Mouse (Mus musculus) C2C12 (cell line): ENCODE data around the gene Gm11037. TPM values are rescaled to one million over a fixed set of nuclear protein-coding genes. Genes with fewer than 3 reads are reported as not detected.

ENCODE experiments used
- H3K27me3 ChIP-seq: one replicate; pipeline ENCODE4 v1.6.1; 2011; ENCODE audit not compliant: control insufficient read depth, insufficient read depth, insufficient read length
- H3K36me3 ChIP-seq: one replicate; pipeline ENCODE4 v1.6.1; 2011; ENCODE audit not compliant: control insufficient read depth, insufficient read depth
- H3K4me3 ChIP-seq: one replicate; pipeline ENCODE4 v1.5.1; 2011; ENCODE audit warnings: mild to moderate bottlenecking, control low read depth; ENCODE audit not compliant: poor library complexity, insufficient read depth, severe bottlenecking
- H3K79me2 ChIP-seq: one replicate; pipeline ENCODE4 v1.6.1; 2011; ENCODE audit not compliant: control insufficient read depth, insufficient read depth
- H3K79me3 ChIP-seq: one replicate; pipeline ENCODE4 v1.6.1; 2011; ENCODE audit warnings: low read depth, control low read depth
- H3ac ChIP-seq: one replicate; pipeline ENCODE3; 2011; ENCODE audit warnings: low read depth; ENCODE audit not compliant: control insufficient read depth, insufficient read length
- CEBPB ChIP-seq: IDR thresholded peaks from one replicate; pipeline ENCODE4 v1.6.1; 2011; ENCODE audit warnings: low read depth, mild to moderate bottlenecking, control low read depth, moderate library complexity
- CTCF ChIP-seq: IDR thresholded peaks from one replicate; pipeline ENCODE4 v1.5.1; 2011; ENCODE audit not compliant: control insufficient read depth, insufficient read depth, insufficient read length
- FOSL1 ChIP-seq: IDR thresholded peaks from one replicate; pipeline ENCODE4 v1.8.0; 2011; ENCODE audit warnings: mild to moderate bottlenecking, low read length; ENCODE audit not compliant: poor library complexity, insufficient read depth, severe bottlenecking
- MAX ChIP-seq: IDR thresholded peaks from one replicate; pipeline ENCODE4 v1.6.1; 2011; ENCODE audit warnings: mild to moderate bottlenecking, control low read depth
- MYOD1 ChIP-seq: IDR thresholded peaks from one replicate; pipeline ENCODE4 v1.6.1; 2011; ENCODE audit warnings: low read depth; ENCODE audit not compliant: control insufficient read depth, insufficient read length
- MYOG ChIP-seq: IDR thresholded peaks from one replicate; pipeline ENCODE4 v1.6.1; 2011; ENCODE audit not compliant: control insufficient read depth, insufficient read length; ENCODE audit errors: extremely low read depth
- USF1 ChIP-seq: IDR thresholded peaks from one replicate; pipeline ENCODE4 v1.6.1; 2011; ENCODE audit warnings: low read depth, mild to moderate bottlenecking, control low read depth, moderate library complexity
- polyA plus RNA-seq: library from polyadenylated mRNA; unstranded; fragments of >200 nt; fragmentation: generic; extraction: Trizol; gene quantifications from one replicate; pipeline ENCODE4 v1.2.1, GENCODE M21; 2012; ENCODE audit warnings: missing spikeins

The Gm11037 gene
- polyA plus RNA-seq, 1 experiment, result not detected

DNA sequence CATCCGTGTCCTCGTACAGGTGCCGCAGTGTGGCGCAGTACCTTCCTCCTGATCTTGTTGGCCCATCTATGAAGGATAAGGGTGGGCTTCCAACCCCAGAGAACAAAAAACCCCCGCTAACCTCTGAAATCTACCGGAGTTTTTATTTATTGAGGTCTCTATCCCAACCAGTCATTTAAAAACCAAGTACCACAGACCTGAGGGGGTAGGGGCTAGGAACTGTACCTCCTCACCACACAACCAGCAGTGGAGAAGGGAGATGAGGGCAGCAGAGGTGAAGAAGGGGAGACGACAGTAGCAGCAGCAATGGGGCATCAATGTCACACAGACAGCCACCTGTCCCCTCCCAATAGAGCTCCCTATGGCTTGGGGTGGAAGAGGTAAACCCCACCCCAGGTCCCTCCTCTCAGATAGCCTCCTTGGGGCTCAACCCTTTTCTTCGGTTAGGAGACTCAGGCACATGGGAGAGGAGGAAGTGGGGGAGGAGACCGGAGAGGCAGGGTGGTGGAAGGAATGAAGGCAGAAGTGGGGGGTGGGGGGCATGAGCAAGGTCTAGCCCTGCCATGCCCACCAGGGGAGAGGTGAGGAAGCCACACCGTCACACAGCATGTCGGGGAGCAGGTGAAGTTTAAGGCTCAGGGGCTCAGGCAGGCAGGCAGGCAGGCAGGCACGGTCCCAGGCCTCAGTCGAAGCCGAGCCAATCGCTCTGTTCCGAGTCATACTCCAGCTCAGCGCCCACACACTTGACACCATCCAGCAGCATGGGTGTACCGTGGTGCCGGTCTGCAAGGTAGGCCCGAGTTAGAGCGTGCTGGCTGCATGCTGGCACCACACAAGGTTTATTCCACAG, 13.1 kb downstream of the Gm11037 start:
- H3K36me3 ChIP-seq, result peaks cover 64% of the 10 kb centered on the region

DNA sequence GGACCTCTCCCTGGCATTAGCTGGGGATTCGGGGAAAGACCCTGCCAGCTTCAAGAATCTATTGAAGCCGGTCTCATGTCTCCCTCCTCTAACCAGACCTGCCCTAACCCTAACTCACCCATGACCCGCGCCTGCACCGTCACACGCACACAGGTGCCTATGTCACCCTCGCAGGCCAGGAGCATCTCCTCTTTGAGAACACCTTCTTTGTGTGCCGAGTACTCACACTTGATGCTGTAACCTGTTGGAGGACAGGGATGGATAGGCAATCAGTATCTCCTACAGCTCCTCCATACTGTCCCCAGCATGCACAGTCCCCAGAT, 13.7 kb downstream of the Gm11037 start:
- TF ChIP-seq MYOD1 (no peak), MYOG (no peak)
- H3K79me3 ChIP-seq, result peaks cover 1% of the 10 kb centered on the region
- H3K27me3 ChIP-seq, result no peaks in the 10 kb centered on the region
- no peak overlapping the region for H3K4me3 ChIP-seq
- H3K36me3 ChIP-seq, result peaks cover 70% of the 10 kb centered on the region
- H3ac ChIP-seq, result no peak overlapping the region
- H3K79me2 ChIP-seq, result no peaks in the 10 kb centered on the region

More for the DNA sequence above, 13.1 kb downstream of the Gm11037 start:
- H3K79me2 ChIP-seq, result no peaks in the 10 kb centered on the region
- H3K79me3 ChIP-seq, result peaks cover 1% of the 10 kb centered on the region
- H3ac ChIP-seq, result no peak overlapping the region
- H3K27me3 ChIP-seq, result no peaks in the 10 kb centered on the region
- no peak for TF ChIP-seq FOSL1
- TF ChIP-seq CEBPB, result no peak
- TF ChIP-seq MYOG, result no peak
- no peak for TF ChIP-seq CTCF
- no peak for TF ChIP-seq USF1
- no peak for TF ChIP-seq MYOD1
- TF ChIP-seq MAX, result no peak
- no peak overlapping the region for H3K4me3 ChIP-seq

DNA sequence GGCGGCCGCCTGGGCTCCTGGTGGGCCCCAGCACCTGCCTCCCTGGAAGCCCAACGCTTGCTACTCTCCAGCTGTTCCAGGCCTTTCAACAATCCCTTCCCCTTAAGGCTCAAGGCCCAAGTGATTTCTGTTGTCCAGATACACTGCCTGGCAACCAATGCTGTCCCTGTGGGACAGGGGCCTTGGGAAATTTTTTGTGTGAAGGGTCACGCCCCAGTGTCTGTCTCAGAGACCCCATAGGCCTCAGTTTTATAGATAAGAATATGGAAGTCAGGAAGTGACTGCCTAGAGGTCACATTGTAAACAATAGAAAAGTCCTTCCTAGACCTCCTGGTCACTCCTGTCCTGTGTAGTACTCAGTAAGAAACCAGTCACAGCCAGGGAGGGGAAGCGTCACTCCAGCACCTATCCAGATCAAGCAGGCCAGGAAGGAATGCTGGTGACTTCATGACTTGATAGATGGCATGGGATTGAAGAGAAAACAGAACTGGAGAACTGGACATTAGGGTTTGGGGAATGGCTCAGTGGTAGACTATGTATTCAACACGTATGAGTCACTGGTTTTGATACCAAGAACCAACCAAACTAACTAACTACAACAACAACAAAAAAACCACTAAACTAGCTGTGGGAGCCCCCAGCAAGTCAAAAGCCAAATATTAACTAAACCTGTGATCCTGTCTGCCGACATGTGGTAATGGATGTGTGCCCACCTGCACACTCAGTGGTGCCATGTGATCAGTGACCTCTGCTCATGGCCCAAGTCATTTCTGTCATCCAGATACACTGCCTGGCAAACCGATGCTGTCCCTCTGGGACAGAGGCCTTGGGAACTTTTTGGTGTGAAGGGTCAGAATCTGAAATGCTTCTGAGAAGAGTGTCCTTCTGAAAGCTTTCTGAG, 15.3 kb downstream of the Gm11037 start:
- Histone ChIP-seq H3K36me3 (peaks cover 78% of the 10 kb centered on the region), H3K4me3 (no peak overlapping the region), H3K27me3 (no peaks in the 10 kb centered on the region), H3K79me3 (peaks cover 1% of the 10 kb centered on the region), H3ac (no peak overlapping the region), H3K79me2 (no peaks in the 10 kb centered on the region)
- TF ChIP-seq MYOD1 (no peak), MYOG (no peak), FOSL1 (no peak)

DNA sequence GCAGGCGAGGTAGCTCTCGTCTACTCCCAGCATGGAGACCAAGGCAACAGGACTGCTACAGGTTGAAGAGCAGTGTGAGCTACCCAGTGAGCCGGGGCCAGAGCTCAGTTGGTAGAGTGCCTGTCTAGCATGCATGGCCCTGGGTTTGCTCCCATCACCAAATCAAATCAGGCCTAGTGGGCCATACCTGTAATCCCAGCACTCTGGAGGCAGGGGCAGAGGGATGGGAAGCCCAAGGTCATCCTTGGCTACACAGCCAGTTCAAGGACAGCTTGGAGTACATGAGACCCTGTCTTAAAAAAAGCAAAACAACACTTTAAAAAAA, 15.9 kb downstream of the Gm11037 start:
- Histone ChIP-seq H3ac (no peak overlapping the region), H3K79me3 (peaks cover 1% of the 10 kb centered on the region), H3K36me3 (peaks cover 77% of the 10 kb centered on the region), H3K79me2 (no peaks in the 10 kb centered on the region), H3K27me3 (no peaks in the 10 kb centered on the region), H3K4me3 (no peak overlapping the region)
- TF ChIP-seq MAX (no peak), CTCF (no peak), CEBPB (no peak), FOSL1 (no peak), MYOD1 (no peak), USF1 (no peak), MYOG (no peak)

DNA sequence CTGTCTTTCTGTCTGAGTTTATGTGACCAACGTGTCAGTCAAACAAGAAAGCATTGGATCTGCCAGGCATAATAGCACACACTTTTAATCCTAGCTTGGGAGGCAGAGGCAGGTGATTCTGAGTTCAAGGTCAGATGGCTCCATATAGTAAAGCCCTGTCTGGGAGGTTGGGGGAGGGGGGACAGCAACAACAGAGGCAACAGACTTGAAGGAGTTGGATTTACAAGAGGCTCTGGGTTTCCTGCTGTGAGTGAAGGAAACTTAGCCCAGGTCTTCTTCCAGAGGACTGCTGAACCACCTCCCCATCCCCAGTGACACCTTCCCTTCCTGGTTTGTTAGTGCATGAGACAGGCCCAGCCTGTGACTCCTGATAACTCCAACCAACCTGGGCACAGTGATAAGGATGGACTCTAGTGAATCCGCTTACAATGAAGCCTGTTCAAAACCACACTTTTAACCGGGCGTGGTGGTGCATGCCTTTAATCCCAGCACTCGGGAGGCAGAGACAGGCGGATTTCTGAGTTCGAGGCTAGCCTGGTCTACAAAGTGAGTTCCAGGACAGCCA, 19.0 kb downstream of the Gm11037 start:
- H3K27me3 ChIP-seq, result no peaks in the 10 kb centered on the region
- TF ChIP-seq MYOD1, result no peak
- TF ChIP-seq FOSL1, result no peak
- TF ChIP-seq USF1, result no peak
- TF ChIP-seq CTCF, result no peak
- TF ChIP-seq CEBPB, result no peak
- TF ChIP-seq MAX, result no peak
- TF ChIP-seq MYOG, result no peak
- H3K79me3 ChIP-seq, result peaks cover 3% of the 10 kb centered on the region
- H3K4me3 ChIP-seq, result no peak overlapping the region
- no peak overlapping the region for H3ac ChIP-seq
- peaks cover 8% of the 10 kb centered on the region for H3K79me2 ChIP-seq
- peaks cover 61% of the 10 kb centered on the region for H3K36me3 ChIP-seq

DNA sequence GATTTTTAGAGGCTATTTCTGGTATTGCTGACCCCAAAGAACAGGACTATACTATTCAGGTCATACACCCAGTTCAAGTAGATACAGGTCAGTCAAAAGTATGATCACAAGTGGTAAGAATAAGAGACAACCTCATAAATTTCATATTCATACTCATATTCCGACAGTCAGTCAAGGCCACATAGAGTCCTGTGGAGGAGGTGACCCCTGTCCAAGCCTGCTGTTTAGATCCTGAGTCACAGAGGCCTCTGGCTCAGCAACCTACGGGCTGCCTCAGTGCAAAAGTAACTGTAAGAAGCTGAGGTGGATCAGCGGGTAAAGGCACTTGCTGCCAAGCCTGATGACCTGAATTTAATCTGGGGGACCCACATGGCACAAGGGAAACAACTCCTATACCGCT, 20.7 kb downstream of the Gm11037 start:
- no peak for TF ChIP-seq FOSL1
- no peak for TF ChIP-seq USF1
- no peak for TF ChIP-seq MAX
- no peak for TF ChIP-seq MYOD1
- no peak for TF ChIP-seq CEBPB
- no peak for TF ChIP-seq CTCF
- no peak for TF ChIP-seq MYOG
- H3ac ChIP-seq, result no peak overlapping the region
- H3K79me3 ChIP-seq, result peaks cover 9% of the 10 kb centered on the region
- no peaks in the 10 kb centered on the region for H3K27me3 ChIP-seq
- H3K36me3 ChIP-seq, result peaks cover 48% of the 10 kb centered on the region
- no peak overlapping the region for H3K4me3 ChIP-seq
- peaks cover 25% of the 10 kb centered on the region for H3K79me2 ChIP-seq
